Mouse (Mus musculus): Measurements from ENCODE around the gene Zbtb16.

DNA sequence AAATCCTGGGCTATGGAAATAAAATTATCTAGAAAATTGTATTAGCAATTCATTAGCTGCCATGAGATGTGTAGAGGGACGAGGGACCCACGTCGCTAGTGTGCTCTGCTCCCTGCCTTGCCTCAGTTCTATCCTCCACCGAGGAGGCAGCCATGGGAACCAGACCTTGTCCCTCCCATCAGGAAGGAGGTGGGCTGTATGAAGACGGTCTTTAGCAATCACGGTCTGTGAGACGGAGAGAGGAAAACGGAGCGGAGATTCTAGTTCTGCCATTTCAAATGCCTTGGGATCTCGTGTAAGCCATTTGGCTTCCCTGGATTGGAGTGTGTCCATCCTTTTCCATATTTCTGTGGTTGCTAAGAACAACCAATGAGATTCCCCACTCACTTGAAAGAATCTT is 166.3 kb downstream of the Zbtb16 start:
- TF ChIP-seq CTCF (IDR thresholded peaks at IDR 0.05; ENCODE audit: low read depth) (no peak), EP300 (IDR thresholded peaks at IDR 0.05; ENCODE audit: low read depth) (no peak)
